ENCODE assay signal across 28 mouse cellular contexts in genomic region chr7:122657423-122658126, GRCm38 (mm10). TPM values are rescaled to one million over a fixed set of nuclear protein-coding genes. Genes with fewer than 3 reads are reported as not detected.
"Had no signal": no experiment of that assay in that cellular context is flagged by ENCODE, and none has a peak within 500 bp of the region (broad histone marks: within the 10 kb centered on the region; RNA-seq: fewer than 3 reads in every experiment).

No protein-coding gene starts in this region.

- H3K36me3 ChIP-seq: heart, embryonic 10.5 days; heart, embryonic 12.5 days; hindbrain, embryonic 10.5 days; hindbrain, embryonic 12.5 days; hindbrain, embryonic 15.5 days; limb, embryonic 13.5 days; limb, embryonic 15.5 days; liver, embryonic 13.5 days had no signal

- H3K4me1 ChIP-seq: heart, embryonic 10.5 days; heart, embryonic 12.5 days; hindbrain, embryonic 10.5 days; hindbrain, embryonic 12.5 days; hindbrain, embryonic 15.5 days; limb, embryonic 13.5 days; limb, embryonic 15.5 days; liver, embryonic 13.5 days had no signal

- H3K9ac ChIP-seq: forebrain, postnatal 0 days; heart, embryonic 12.5 days; hindbrain, embryonic 12.5 days; hindbrain, embryonic 15.5 days; limb, embryonic 13.5 days; limb, embryonic 15.5 days; liver, embryonic 13.5 days had no signal

- ATAC-seq: forebrain, postnatal 0 days; hindbrain, postnatal 0 days had no signal

- H3K9me3 ChIP-seq: heart, embryonic 10.5 days; heart, embryonic 12.5 days; hindbrain, embryonic 10.5 days; hindbrain, embryonic 12.5 days; hindbrain, embryonic 15.5 days; limb, embryonic 13.5 days; limb, embryonic 15.5 days; liver, embryonic 13.5 days had no signal

- DNase-seq: forebrain, postnatal 0 days; gastrocnemius, postnatal 14 days; gastrocnemius, postnatal 36 days; heart, adult 11 months; heart, adult 2 months; heart, postnatal 10 days; heart, postnatal 4 days; kidney, adult 18-20 months; kidney, adult 8-10 months; kidney, postnatal 10 days; kidney, postnatal 25 days; kidney, postnatal 4 days; left cerebral cortex, postnatal 4 days; liver, embryonic 13.5 days had no signal

- H3K4me3 ChIP-seq: heart, adult 2 months; heart, embryonic 10.5 days; heart, embryonic 12.5 days; hindbrain, embryonic 10.5 days; hindbrain, embryonic 12.5 days; hindbrain, embryonic 15.5 days; layer of hippocampus, adult 2 months; left cerebral cortex, adult 2 months; limb, embryonic 13.5 days; limb, embryonic 15.5 days; liver, embryonic 13.5 days had no signal

- H3K27ac ChIP-seq: heart, adult 2 months; heart, embryonic 10.5 days; hindbrain, embryonic 10.5 days; hindbrain, embryonic 12.5 days; hindbrain, embryonic 15.5 days; hindbrain, postnatal 0 days; layer of hippocampus, adult 2 months; left cerebral cortex, adult 2 months; limb, embryonic 13.5 days; limb, embryonic 15.5 days; liver, embryonic 13.5 days had no signal

- H3K4me2 ChIP-seq: heart, embryonic 12.5 days; hindbrain, embryonic 12.5 days; hindbrain, embryonic 15.5 days; limb, embryonic 13.5 days; limb, embryonic 15.5 days; liver, embryonic 11.5 days; liver, embryonic 13.5 days had no signal

- H3K27me3 ChIP-seq: heart, embryonic 12.5 days; hindbrain, embryonic 12.5 days; hindbrain, embryonic 15.5 days; limb, embryonic 13.5 days; limb, embryonic 15.5 days; liver, embryonic 13.5 days had no signal

RNA-seq across cellular contexts. Expression of gene Cacng3, which starts 12.7 kb away (rescaled TPM):
- polyA plus RNA-seq: gonadal fat pad, adult 2 months; heart, adult 2 months; heart, embryonic 10.5 days; heart, embryonic 12.5 days; kidney, embryonic 14.5 days; limb, embryonic 11.5 days; limb, embryonic 13.5 days; liver, embryonic 13.5 days had no signal
